Mouse (Mus musculus) CH12.LX (cell line): ENCODE measurements at regions not wholly inside any gene's neighbourhood (a gene's known extent, or its start where the extent isn't known, plus 50 kb on each side); places are given as distances from the start of the nearest gene placed in this dataset.

Experiments used
- CTCF ChIP-seq, 2 experiments: IDR thresholded peaks in 1 of 2; conservative IDR thresholded peaks in 1 of 2; 2 replicates each; pipeline ENCODE4 v1.5.1; 2011 to 2012; ENCODE audit warnings: low read depth in 2 of 2, low read length in 2 of 2, improper control_type of control experiment in 1 of 2, inconsistent platforms in 1 of 2, mild to moderate bottlenecking in 1 of 2, moderate library complexity in 1 of 2
- MXI1 ChIP-seq: IDR thresholded peaks from 2 replicates; pipeline ENCODE4 v1.6.1; 2011; ENCODE audit warnings: mild to moderate bottlenecking, low read depth, low read length, improper control_type of control experiment
- POLR2AphosphoS2 ChIP-seq: IDR thresholded peaks from 2 replicates; pipeline ENCODE4 v1.6.1; 2011; ENCODE audit warnings: low read depth, low read length, improper control_type of control experiment

DNA sequence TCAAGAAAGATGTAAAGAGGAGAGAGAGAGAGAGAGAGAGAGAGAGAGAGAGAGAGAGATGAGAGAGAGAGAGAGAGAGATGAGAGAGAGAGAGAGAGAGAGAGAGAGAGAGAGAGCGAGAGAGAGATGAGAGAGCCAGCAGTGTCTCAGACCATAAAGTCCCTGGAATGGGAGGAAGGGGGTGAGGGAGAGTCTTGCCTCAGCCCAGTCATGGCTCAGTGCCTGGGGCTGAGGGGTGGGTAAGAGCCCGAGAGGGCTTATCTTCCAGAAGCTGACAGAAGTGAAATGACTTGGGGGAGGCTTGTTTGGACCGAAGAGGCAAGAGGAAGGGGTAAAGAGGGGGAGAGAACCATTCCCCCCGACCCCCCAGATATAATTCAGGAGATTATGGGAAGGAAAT is 79.6 kb downstream of the Hif1an start:
- TF ChIP-seq MXI1 = no peak
- TF ChIP-seq POLR2AphosphoS2 = no peak
- TF ChIP-seq CTCF (conservative IDR thresholded peaks at IDR 0.05 in 1 of 2, IDR thresholded peaks at IDR 0.05 in 1 of 2; ENCODE audit: low read depth in 2 of 2, low read length in 2 of 2) = no peak
